Mouse (Mus musculus): ENCODE measurements around the gene Usp20. TPM values are rescaled to one million over a fixed set of nuclear protein-coding genes. Genes with fewer than 3 reads are reported as not detected.
"Not testable (repeated sequence)": the region's sequence is repeated elsewhere in the genome, so short reads cannot be mapped to it uniquely, and the experiment has no call there.

Gene Usp20
- total RNA-seq (2014; rRNA removed): 37.9 and 38.1 TPM in 2 replicates
- 23.7 and 31.9 TPM in 2 replicates for polyA plus RNA-seq (2015; fragmentation: Nextera tagmentation; extraction: Ambion mirVana)

GRCm38 (mm10) chr2:30981790-30982513, at the start of gene Usp20, which contains the start of gene BC005624:
TSS of gene Usp20 (plus strand) at chr2:30982279.
TSS of gene BC005624 (minus strand) at chr2:30982201.
- Histone ChIP-seq H3K36me3 (ENCODE audit: insufficient read depth) (peaks cover 22% of the 10 kb centered on the region), H3K9ac (peak within 1 kb of the TSS; percentile 58), H3K27ac (ENCODE audit: low read depth, low read length) (peak within 1 kb of the TSS; percentile 24), H3K4me3 (ENCODE audit: low read depth, low read length) (peak within 1 kb of the TSS; percentile 80), H3K4me1 (ENCODE audit: insufficient read depth) (peaks cover 7% of the 10 kb centered on the region; the same call in 1 of the 2 replicates), H3K9me3 (ENCODE audit: low read length) (no peaks in the 10 kb centered on the region), H3K4me2 (ENCODE audit: low read depth) (peak within 1 kb of the TSS; percentile 72), H3K27me3 (ENCODE audit: insufficient read depth, low read length) (no peaks in the 10 kb centered on the region)
- peak; percentile 44 for TF ChIP-seq CTCF (IDR thresholded peaks at IDR 0.05; ENCODE audit: low read depth)
- peak; percentile 97 for ATAC-seq
- 3% methylated on average over 64 of the region's 66 CpGs for WGBS
- peak; percentile 99 for DNase-seq

GRCm38 (mm10) chr2:30933032-30933431, 49.0 kb upstream of the Usp20 start:
- no peak for TF ChIP-seq CTCF (IDR thresholded peaks at IDR 0.05; ENCODE audit: low read depth)
- no peak for DNase-seq
- H3K27me3 ChIP-seq (ENCODE audit: insufficient read depth, low read length): no peaks in the 10 kb centered on the region
- WGBS: 66% methylated on average over 6 of the region's 6 CpGs
- H3K9me3 ChIP-seq (ENCODE audit: low read length): no peaks in the 10 kb centered on the region
- no peak overlapping the region for H3K4me3 ChIP-seq (ENCODE audit: low read depth, low read length)
- no peak overlapping the region for H3K27ac ChIP-seq (ENCODE audit: low read depth, low read length)
- no peak for ATAC-seq
- H3K9ac ChIP-seq: no peak overlapping the region
- no peak overlapping the region for H3K4me2 ChIP-seq (ENCODE audit: low read depth)
- peaks cover 4% of the 10 kb centered on the region for H3K4me1 ChIP-seq (ENCODE audit: insufficient read depth)
- no peaks in the 10 kb centered on the region for H3K36me3 ChIP-seq (ENCODE audit: insufficient read depth)

GRCm38 (mm10) chr2:30933917-30934450, 48.1 kb upstream of the Usp20 start:
- peak; percentile 51 for ATAC-seq
- H3K4me2 ChIP-seq (ENCODE audit: low read depth): no peak overlapping the region
- 23% methylated on average over 7 of the region's 7 CpGs for WGBS

GRCm38 (mm10) chr2:30936808-30937207, 45.3 kb upstream of the Usp20 start:
- H3K4me3 ChIP-seq (ENCODE audit: low read depth, low read length): no peak overlapping the region
- H3K27ac ChIP-seq (ENCODE audit: low read depth, low read length): no peak overlapping the region
- ATAC-seq (no peak), DNase-seq (no peak)
- H3K4me2 ChIP-seq (ENCODE audit: low read depth): no peak overlapping the region
- H3K9me3 ChIP-seq (ENCODE audit: low read length): no peaks in the 10 kb centered on the region
- H3K27me3 ChIP-seq (ENCODE audit: insufficient read depth, low read length): no peaks in the 10 kb centered on the region
- no peaks in the 10 kb centered on the region for H3K36me3 ChIP-seq (ENCODE audit: insufficient read depth)
- no peak overlapping the region for H3K9ac ChIP-seq
- WGBS: 57% methylated on average over 3 of the region's 3 CpGs
- TF ChIP-seq CTCF (IDR thresholded peaks at IDR 0.05; ENCODE audit: low read depth): no peak
- H3K4me1 ChIP-seq (ENCODE audit: insufficient read depth): no peaks in the 10 kb centered on the region

More at GRCm38 (mm10) chr2:30933917-30934450, 48.1 kb upstream of the Usp20 start:
- Histone ChIP-seq H3K4me3 (ENCODE audit: low read depth, low read length) (no peak overlapping the region), H3K27me3 (ENCODE audit: insufficient read depth, low read length) (no peaks in the 10 kb centered on the region), H3K4me1 (ENCODE audit: insufficient read depth) (peaks cover 3% of the 10 kb centered on the region; the same call in 1 of the 2 replicates), H3K9ac (no peak overlapping the region), H3K36me3 (ENCODE audit: insufficient read depth) (no peaks in the 10 kb centered on the region), H3K9me3 (ENCODE audit: low read length) (no peaks in the 10 kb centered on the region), H3K27ac (ENCODE audit: low read depth, low read length) (no peak overlapping the region)
- peak; percentile 94 for TF ChIP-seq CTCF (IDR thresholded peaks at IDR 0.05; ENCODE audit: low read depth)
- DNase-seq: peak; percentile 84

GRCm38 (mm10) chr2:30937731-30938130, 44.3 kb upstream of the Usp20 start:
- Histone ChIP-seq H3K27ac (ENCODE audit: low read depth, low read length) (no peak overlapping the region), H3K9me3 (ENCODE audit: low read length) (no peaks in the 10 kb centered on the region), H3K4me3 (ENCODE audit: low read depth, low read length) (no peak overlapping the region), H3K36me3 (ENCODE audit: insufficient read depth) (no peaks in the 10 kb centered on the region), H3K27me3 (ENCODE audit: insufficient read depth, low read length) (no peaks in the 10 kb centered on the region), H3K4me1 (ENCODE audit: insufficient read depth) (no peaks in the 10 kb centered on the region), H3K9ac (no peak overlapping the region), H3K4me2 (ENCODE audit: low read depth) (no peak overlapping the region)
- ATAC-seq: no peak
- WGBS: 80% methylated on average over 8 of the region's 8 CpGs
- DNase-seq: no peak
- TF ChIP-seq CTCF (IDR thresholded peaks at IDR 0.05; ENCODE audit: low read depth): no peak

- H3K4me3 ChIP-seq (ENCODE audit: low read depth, low read length): no peak overlapping the region
- H3K36me3 ChIP-seq (ENCODE audit: insufficient read depth): no peaks in the 10 kb centered on the region
- H3K9ac ChIP-seq: no peak overlapping the region
- no peak overlapping the region for H3K4me2 ChIP-seq (ENCODE audit: low read depth)
- WGBS: 49% methylated on average over 4 of the region's 4 CpGs
- H3K9me3 ChIP-seq (ENCODE audit: low read length): no peaks in the 10 kb centered on the region
- no peaks in the 10 kb centered on the region for H3K4me1 ChIP-seq (ENCODE audit: insufficient read depth)
- H3K27me3 ChIP-seq (ENCODE audit: insufficient read depth, low read length): no peaks in the 10 kb centered on the region
- TF ChIP-seq CTCF (IDR thresholded peaks at IDR 0.05; ENCODE audit: low read depth): no peak
- no peak for DNase-seq
- no peak overlapping the region for H3K27ac ChIP-seq (ENCODE audit: low read depth, low read length)
- no peak for ATAC-seq
Observed at GRCm38 (mm10) chr2:30938574-30938991, 43.5 kb upstream of the Usp20 start.

- no peak overlapping the region for H3K27ac ChIP-seq (ENCODE audit: low read depth, low read length)
- H3K4me1 ChIP-seq (ENCODE audit: insufficient read depth): no peaks in the 10 kb centered on the region
- no peak overlapping the region for H3K4me3 ChIP-seq (ENCODE audit: low read depth, low read length)
- H3K9me3 ChIP-seq (ENCODE audit: low read length): no peaks in the 10 kb centered on the region
- DNase-seq (no peak), ATAC-seq (no peak)
- WGBS: 89% methylated on average over 5 of the region's 5 CpGs
- H3K9ac ChIP-seq: no peak overlapping the region
- no peaks in the 10 kb centered on the region for H3K36me3 ChIP-seq (ENCODE audit: insufficient read depth)
- H3K27me3 ChIP-seq (ENCODE audit: insufficient read depth, low read length): no peaks in the 10 kb centered on the region
- H3K4me2 ChIP-seq (ENCODE audit: low read depth): no peak overlapping the region
- no peak for TF ChIP-seq CTCF (IDR thresholded peaks at IDR 0.05; ENCODE audit: low read depth)
Observed at GRCm38 (mm10) chr2:30941586-30941985, 40.5 kb upstream of the Usp20 start.

- not testable (repeated sequence) for H3K4me3 ChIP-seq (ENCODE audit: low read depth, low read length); H3K9ac ChIP-seq; H3K27me3 ChIP-seq (ENCODE audit: insufficient read depth, low read length); H3K36me3 ChIP-seq (ENCODE audit: insufficient read depth); H3K4me2 ChIP-seq (ENCODE audit: low read depth); H3K27ac ChIP-seq (ENCODE audit: low read depth, low read length); DNase-seq; H3K9me3 ChIP-seq (ENCODE audit: low read length); ATAC-seq; H3K4me1 ChIP-seq (ENCODE audit: insufficient read depth)
- WGBS: 55% methylated on average over 7 of the region's 7 CpGs
Observed at GRCm38 (mm10) chr2:30942116-30942515, 40.0 kb upstream of the Usp20 start.
